Mouse (Mus musculus): ENCODE measurements around the gene Prkacb.

Gene Prkacb

GRCm38 (mm10) chr3:146812901-146813393 lies at the start of gene Prkacb:
TSS of gene Prkacb (minus strand) at chr3:146812990.
- DNase-seq: peak; percentile 89

- no peak for DNase-seq
These were observed 47.5 kb upstream of the Prkacb start for GRCm38 (mm10) chr3:146860308-146860707.

GRCm38 (mm10) chr3:146857373-146857772 lies 44.6 kb upstream of the Prkacb start:
- no peak for DNase-seq

GRCm38 (mm10) chr3:146854473-146855087 lies 41.8 kb upstream of the Prkacb start:
- no peak for DNase-seq

GRCm38 (mm10) chr3:146851966-146852891 lies 39.4 kb upstream of the Prkacb start, which contains the start of gene Ttll7:
TSS of gene Ttll7 (plus strand) at chr3:146852367.
- peak; percentile 92 for DNase-seq

- no peak for DNase-seq
These were observed 36.6 kb upstream of the Prkacb start for GRCm38 (mm10) chr3:146849360-146849759.

GRCm38 (mm10) chr3:146848112-146848511 lies 35.3 kb upstream of the Prkacb start:
- DNase-seq: peak; percentile 16

GRCm38 (mm10) chr3:146846237-146846636 lies 33.4 kb upstream of the Prkacb start:
- peak; percentile 75 for DNase-seq

- no peak for DNase-seq
These were observed 30.7 kb upstream of the Prkacb start for GRCm38 (mm10) chr3:146843470-146843869.

- DNase-seq: peak; percentile 44
These were observed 30.0 kb upstream of the Prkacb start for GRCm38 (mm10) chr3:146842766-146843165.

- DNase-seq: no peak
These were observed 7.9 kb upstream of the Prkacb start for GRCm38 (mm10) chr3:146820718-146821117.

- DNase-seq: no peak
These were observed 834 bp upstream of the Prkacb start for GRCm38 (mm10) chr3:146813624-146814023.

GRCm38 (mm10) chr3:146812041-146812878 lies 530 bp downstream of the Prkacb start:
- peak; percentile 36 for DNase-seq

GRCm38 (mm10) chr3:146793554-146794257 lies 19.1 kb downstream of the Prkacb start:
- DNase-seq: no peak

- DNase-seq: peak; percentile 37
These were observed 20.5 kb downstream of the Prkacb start for GRCm38 (mm10) chr3:146792144-146792748.

GRCm38 (mm10) chr3:146784233-146784632 lies 28.6 kb downstream of the Prkacb start:
- DNase-seq: no peak

GRCm38 (mm10) chr3:146783645-146784225 lies 29.1 kb downstream of the Prkacb start:
- peak; percentile 22 for DNase-seq

GRCm38 (mm10) chr3:146782548-146782947 lies 30.2 kb downstream of the Prkacb start:
- DNase-seq: no peak

- DNase-seq: peak; percentile 40
These were observed 31.7 kb downstream of the Prkacb start for GRCm38 (mm10) chr3:146781131-146781530.

- no peak for DNase-seq
These were observed 32.5 kb downstream of the Prkacb start for GRCm38 (mm10) chr3:146780241-146780640.

GRCm38 (mm10) chr3:146778913-146779312 lies 33.9 kb downstream of the Prkacb start:
- DNase-seq: peak; percentile 26

All from lung, postnatal 36 days (tissue).